Mouse (Mus musculus) heart, embryonic 12.5 days (tissue): ENCODE results near the gene Ripor2. TPM values are rescaled to one million over a fixed set of nuclear protein-coding genes. Genes with fewer than 3 reads are reported as not detected.
A peak's percentile ranks its signal among the peaks of the same experiment; 100 is the strongest.
"Not testable (repeated sequence)": the region's sequence is repeated elsewhere in the genome, so short reads cannot be mapped to it uniquely, and the experiment has no call there.

ENCODE experiments used
- ATAC-seq: fragments of 200-750 bp; cut with Nextera tagmentation; 2 replicates; pipeline ENCODE4 v1.8.0; 2017; ENCODE audit warnings: moderate TSS enrichment, moderate library complexity; ENCODE audit not compliant: insufficient number of reproducible peaks, low FRiP score
- H3K27ac ChIP-seq: fragments of 300-500 bp; sonication (generic); 2 replicates; pipeline ENCODE4 v1.5.1; 2016; ENCODE audit warnings: mild to moderate bottlenecking, moderate library complexity; ENCODE audit not compliant: poor library complexity, severe bottlenecking
- H3K27me3 ChIP-seq: fragments of 300-500 bp; sonication (generic); replicated peaks from 2 replicates; pipeline ENCODE4 v1.6.1; 2016; ENCODE audit warnings: mild to moderate bottlenecking, moderate library complexity
- H3K36me3 ChIP-seq: fragments of 300-500 bp; sonication (generic); 2 replicates; pipeline ENCODE4 v1.6.1; 2016; ENCODE audit warnings: mild to moderate bottlenecking, moderate library complexity
- H3K4me1 ChIP-seq: fragments of 300-500 bp; sonication (generic); replicated peaks from 2 replicates; pipeline ENCODE4 v1.6.1; 2016; ENCODE audit warnings: mild to moderate bottlenecking
- H3K4me2 ChIP-seq: fragments of 300-500 bp; sonication (generic); 2 replicates; pipeline ENCODE4 v1.6.1; 2016; ENCODE audit warnings: mild to moderate bottlenecking, moderate library complexity
- H3K4me3 ChIP-seq: fragments of 300-500 bp; sonication (generic); 2 replicates; pipeline ENCODE4 v1.5.1; 2016; ENCODE audit warnings: mild to moderate bottlenecking
- H3K9ac ChIP-seq: fragments of 300-500 bp; sonication (generic); 2 replicates; pipeline ENCODE4 v1.6.1; 2016; ENCODE audit warnings: mild to moderate bottlenecking, moderate library complexity
- H3K9me3 ChIP-seq: fragments of 300-500 bp; sonication (generic); replicated peaks from 2 replicates; pipeline ENCODE4 v1.6.1; 2016; ENCODE audit warnings: mild to moderate bottlenecking, moderate library complexity
- WGBS: fragments of 180-500 bp; shearing (Covaris S2); methylation state at CpG from one replicate; pipeline ENCODE4 v1.1.7; 2016; 5-methylcytosine and 5-hydroxymethylcytosine counted together
- polyA plus RNA-seq: library from polyadenylated mRNA; unstranded; fragments of >200 nt; fragmentation: Nextera tagmentation; extraction: Ambion mirVana; gene quantifications from 2 replicates; pipeline ENCODE4 v1.2.1, GENCODE M21; 2016

Ripor2 gene
- polyA plus RNA-seq, 1 experiment from 2014 or later: 10.5 TPM

- H3K4me1 ChIP-seq: peaks cover 6% of the 10 kb centered on the region
- no peak for ATAC-seq
- H3K27me3 ChIP-seq: no peaks in the 10 kb centered on the region
- no peak overlapping the region for H3K4me3 ChIP-seq
- no peaks in the 10 kb centered on the region for H3K9me3 ChIP-seq
- peaks cover 54% of the 10 kb centered on the region for H3K36me3 ChIP-seq
- no peak overlapping the region for H3K4me2 ChIP-seq
- no peak overlapping the region for H3K27ac ChIP-seq
- WGBS: 91% methylated on average over 8 of the region's 8 CpGs
- H3K9ac ChIP-seq: no peak overlapping the region
Observed at GRCm38 (mm10) chr13:24750807-24751206, 168.8 kb downstream of the Ripor2 start.

GRCm38 (mm10) chr13:24751396-24751795 lies 169.4 kb downstream of the Ripor2 start:
- Histone ChIP-seq H3K4me2 (no peak overlapping the region), H3K27me3 (no peaks in the 10 kb centered on the region), H3K9me3 (no peaks in the 10 kb centered on the region), H3K9ac (no peak overlapping the region), H3K36me3 (peaks cover 60% of the 10 kb centered on the region), H3K27ac (no peak overlapping the region), H3K4me1 (peaks cover 6% of the 10 kb centered on the region), H3K4me3 (no peak overlapping the region)
- no peak for ATAC-seq
- 89% methylated on average over 8 of the region's 8 CpGs for WGBS

- Histone ChIP-seq H3K27ac (no peak overlapping the region), H3K4me2 (no peak overlapping the region), H3K9me3 (no peaks in the 10 kb centered on the region), H3K27me3 (no peaks in the 10 kb centered on the region), H3K4me1 (peaks cover 11% of the 10 kb centered on the region), H3K36me3 (peaks cover 66% of the 10 kb centered on the region), H3K9ac (no peak overlapping the region), H3K4me3 (no peak overlapping the region)
- WGBS: 96% methylated on average over 3 of the region's 3 CpGs
- no peak for ATAC-seq
Observed at GRCm38 (mm10) chr13:24756756-24757155, 174.8 kb downstream of the Ripor2 start.

GRCm38 (mm10) chr13:24757820-24758564 lies 176.0 kb downstream of the Ripor2 start:
- no peak for ATAC-seq
- H3K36me3 ChIP-seq: peaks cover 57% of the 10 kb centered on the region
- no peak overlapping the region for H3K9ac ChIP-seq
- H3K4me1 ChIP-seq: peaks cover 17% of the 10 kb centered on the region
- H3K9me3 ChIP-seq: no peaks in the 10 kb centered on the region
- whole genome bisulfite sequencing: 74% methylated on average over 12 of the region's 12 CpGs
- no peak overlapping the region for H3K4me2 ChIP-seq
- no peaks in the 10 kb centered on the region for H3K27me3 ChIP-seq
- no peak overlapping the region for H3K4me3 ChIP-seq
- H3K27ac ChIP-seq: no peak overlapping the region

- Histone ChIP-seq H3K36me3 (peaks cover 48% of the 10 kb centered on the region), H3K27ac (no peak overlapping the region), H3K9me3 (no peaks in the 10 kb centered on the region), H3K27me3 (no peaks in the 10 kb centered on the region), H3K4me1 (peaks cover 17% of the 10 kb centered on the region), H3K4me3 (no peak overlapping the region), H3K4me2 (no peak overlapping the region), H3K9ac (no peak overlapping the region)
- no peak for ATAC-seq
- 85% methylated on average over 10 of the region's 10 CpGs for WGBS
Observed at GRCm38 (mm10) chr13:24759451-24759850, 177.5 kb downstream of the Ripor2 start.

- H3K27me3 ChIP-seq: no peaks in the 10 kb centered on the region
- peak overlapping the region; percentile 72 for H3K4me2 ChIP-seq
- H3K4me1 ChIP-seq: peaks cover 17% of the 10 kb centered on the region
- H3K36me3 ChIP-seq: peaks cover 39% of the 10 kb centered on the region
- ATAC-seq: no peak
- H3K9me3 ChIP-seq: no peaks in the 10 kb centered on the region
- peak overlapping the region; percentile 94 for H3K4me3 ChIP-seq
- peak overlapping the region; percentile 89 for H3K9ac ChIP-seq
- H3K27ac ChIP-seq: peak overlapping the region; percentile 97
- WGBS: 61% methylated on average over 5 of the region's 5 CpGs
Observed at GRCm38 (mm10) chr13:24760351-24760870, 178.4 kb downstream of the Ripor2 start.

GRCm38 (mm10) chr13:24761083-24761402 lies 179.1 kb downstream of the Ripor2 start:
- Histone ChIP-seq H3K4me2 (peak overlapping the region; percentile 72), H3K9me3 (no peaks in the 10 kb centered on the region), H3K9ac (peak overlapping the region; percentile 89), H3K36me3 (peaks cover 33% of the 10 kb centered on the region), H3K27ac (peak overlapping the region; percentile 97), H3K4me3 (peak overlapping the region; percentile 94), H3K27me3 (no peaks in the 10 kb centered on the region), H3K4me1 (peaks cover 17% of the 10 kb centered on the region)
- 5% methylated on average over 10 of the region's 10 CpGs for WGBS
- no peak for ATAC-seq

GRCm38 (mm10) chr13:24761403-24762227 lies 179.6 kb downstream of the Ripor2 start, which contains the start of gene Gmnn:
Gene Gmnn, minus strand, starts transcription at chr13:24761923.
- peaks cover 27% of the 10 kb centered on the region for H3K36me3 ChIP-seq
- peaks cover 17% of the 10 kb centered on the region for H3K4me1 ChIP-seq
- H3K4me3 ChIP-seq: peak within 1 kb of the TSS; percentile 94
- peak within 1 kb of the TSS; percentile 72 for H3K4me2 ChIP-seq
- H3K9ac ChIP-seq: peak within 1 kb of the TSS; percentile 89
- H3K27ac ChIP-seq: peak within 1 kb of the TSS; percentile 97
- ATAC-seq: peak; percentile 98
- under 1% methylated on average over 77 of the region's 79 CpGs for WGBS
- H3K9me3 ChIP-seq: no peaks in the 10 kb centered on the region
- no peaks in the 10 kb centered on the region for H3K27me3 ChIP-seq

- Histone ChIP-seq H3K4me3 (peak overlapping the region; percentile 94), H3K4me1 (peaks cover 17% of the 10 kb centered on the region), H3K4me2 (peak overlapping the region; percentile 72), H3K36me3 (peaks cover 22% of the 10 kb centered on the region), H3K9me3 (no peaks in the 10 kb centered on the region), H3K27me3 (no peaks in the 10 kb centered on the region), H3K9ac (peak overlapping the region; percentile 89), H3K27ac (peak overlapping the region; percentile 97; the same call in 1 of the 2 replicates)
- no peak for ATAC-seq
- WGBS: 34% methylated on average over 4 of the region's 4 CpGs
Observed at GRCm38 (mm10) chr13:24762254-24762653, 180.3 kb downstream of the Ripor2 start.

GRCm38 (mm10) chr13:24767809-24768208 lies 185.8 kb downstream of the Ripor2 start:
- not testable (repeated sequence) for H3K27me3 ChIP-seq, ATAC-seq, H3K4me3 ChIP-seq, H3K4me1 ChIP-seq, H3K9ac ChIP-seq, H3K27ac ChIP-seq, H3K9me3 ChIP-seq, H3K4me2 ChIP-seq, H3K36me3 ChIP-seq
- 78% methylated on average over 4 of the region's 4 CpGs for WGBS

GRCm38 (mm10) chr13:24771482-24771881 lies 189.5 kb downstream of the Ripor2 start:
- not testable (repeated sequence) for H3K4me2 ChIP-seq, H3K4me3 ChIP-seq, H3K9me3 ChIP-seq, ATAC-seq, H3K27ac ChIP-seq, H3K36me3 ChIP-seq, H3K27me3 ChIP-seq, H3K4me1 ChIP-seq, H3K9ac ChIP-seq
- 93% methylated on average over 10 of the region's 10 CpGs for WGBS
